9 mouse cellular contexts compared by ENCODE assay signal in genomic region chr5:139724336-139725116, GRCm38 (mm10). TPM values are rescaled to one million over a fixed set of nuclear protein-coding genes. Genes with fewer than 3 reads are reported as not detected.
DNase-seq lines count a peak whose midpoint lies in the region; ATAC-seq lines count a peak whose summit lies in the region.
"Had no signal": no experiment of that assay in that cellular context is flagged by ENCODE, and none has a peak within 500 bp of the region (broad histone marks: within the 10 kb centered on the region; RNA-seq: fewer than 3 reads in every experiment).

No protein-coding gene starts in this region.

- H3K36me3 ChIP-seq in midbrain, embryonic 11.5 days (ENCODE audit: control insufficient read depth, insufficient read depth, low read length), result no peaks in the 10 kb centered on the region
- H3K36me3 ChIP-seq in midbrain, embryonic 15.5 days (replicated peaks), result no peaks in the 10 kb centered on the region
- H3K36me3 ChIP-seq: stomach, embryonic 15.5 days had no signal

- H3K27ac ChIP-seq in midbrain, embryonic 11.5 days (ENCODE audit: low read depth, low read length), result no peak overlapping the region
- H3K27ac ChIP-seq in midbrain, embryonic 15.5 days, result no peak overlapping the region
- H3K27ac ChIP-seq: stomach, embryonic 15.5 days had no signal

- H3K4me1 ChIP-seq in midbrain, embryonic 11.5 days (ENCODE audit: control insufficient read depth, insufficient read depth, low read length), result peaks cover 5% of the 10 kb centered on the region; the same call in 1 of the 2 replicates
- H3K4me1 ChIP-seq in midbrain, embryonic 15.5 days, result 0 out of 2 replicates have a peak, but pooled peaks cover 4% of the 10 kb centered on the region

- ATAC-seq in midbrain, embryonic 11.5 days (ENCODE audit: low FRiP score), result no peak
- no peak for ATAC-seq in midbrain, embryonic 15.5 days (replicated peaks)

- peak; percentile 17 for DNase-seq in gastrocnemius, adult 18-20 months (ENCODE audit: low spot score)
- DNase-seq in gastrocnemius, postnatal 4 days (ENCODE audit: low spot score in 2 of 2), result no peak
- no peak for DNase-seq in midbrain, embryonic 11.5 days (ENCODE audit: low spot score, missing footprints)
- peak; percentile 66 for DNase-seq in kidney, postnatal 14 days
- peak; percentile 54 for DNase-seq in yolk sac, embryonic 10.5 days (ENCODE audit: low spot score)
- DNase-seq in spleen, adult 12 weeks (ENCODE audit: low spot score), result no peak
- DNase-seq in B cell, adult 2 months, result no peak

- no peak overlapping the region for H3K4me2 ChIP-seq in midbrain, embryonic 11.5 days
- H3K4me2 ChIP-seq in midbrain, embryonic 15.5 days, result no peak overlapping the region
- H3K4me2 ChIP-seq: stomach, embryonic 15.5 days had no signal

- H3K9me3 ChIP-seq in midbrain, embryonic 11.5 days (ENCODE audit: control insufficient read depth, low read length), result no peaks in the 10 kb centered on the region
- H3K9me3 ChIP-seq in midbrain, embryonic 15.5 days, result no peaks in the 10 kb centered on the region
- H3K9me3 ChIP-seq: stomach, embryonic 15.5 days had no signal

- no peak overlapping the region for H3K4me3 ChIP-seq in midbrain, embryonic 11.5 days (ENCODE audit: low read depth, low read length)
- no peak overlapping the region for H3K4me3 ChIP-seq in midbrain, embryonic 15.5 days
- H3K4me3 ChIP-seq: stomach, embryonic 15.5 days had no signal

- 59% methylated on average over 10 of the region's 10 CpGs for WGBS in midbrain, embryonic 11.5 days
- WGBS in midbrain, embryonic 15.5 days, result 62% methylated on average over 10 of the region's 10 CpGs

- 0 out of 2 replicates have a peak overlapping the region, but pooled peaks have one; percentile 7 for H3K9ac ChIP-seq in midbrain, embryonic 11.5 days (ENCODE audit: low read length)
- H3K9ac ChIP-seq in midbrain, embryonic 15.5 days, result no peak overlapping the region
- H3K9ac ChIP-seq: stomach, embryonic 15.5 days had no signal

- H3K27me3 ChIP-seq in midbrain, embryonic 11.5 days (ENCODE audit: control insufficient read depth, insufficient read depth, low read length), result no peaks in the 10 kb centered on the region
- H3K27me3 ChIP-seq in midbrain, embryonic 15.5 days (replicated peaks), result no peaks in the 10 kb centered on the region
- H3K27me3 ChIP-seq: stomach, embryonic 15.5 days had no signal

RNA-seq across cellular contexts. Expression of gene Micall2, which starts 11.6 kb away (rescaled TPM):
- total RNA-seq in gastrocnemius, adult 18-20 months (2021), result under 1 TPM; 0.30 to 0.57 TPM
- total RNA-seq in gastrocnemius, postnatal 4 days (2021), result 1 to 10 TPM; 5.5 to 6.1 TPM
- 4.3 and 4.9 TPM in 2 replicates for polyA plus RNA-seq in midbrain, embryonic 11.5 days (2014; fragmentation: Nextera tagmentation; extraction: Ambion mirVana)
- polyA plus RNA-seq in midbrain, embryonic 15.5 days (2015; fragmentation: Nextera tagmentation; extraction: Ambion mirVana), result 12.2 and 14.0 TPM in 2 replicates

RNA-seq across cellular contexts. Expression of gene Ints1, which starts 50.9 kb away (rescaled TPM):
- total RNA-seq in gastrocnemius, adult 18-20 months (2021), result 10 to 100 TPM; 31.5 to 37.6 TPM
- 10 to 100 TPM; 43.6 to 58.4 TPM for total RNA-seq in gastrocnemius, postnatal 4 days (2021)
- 23.8 and 26.3 TPM in 2 replicates for polyA plus RNA-seq in midbrain, embryonic 11.5 days (2014; fragmentation: Nextera tagmentation; extraction: Ambion mirVana)
- 32.8 and 34.3 TPM in 2 replicates for polyA plus RNA-seq in midbrain, embryonic 15.5 days (2015; fragmentation: Nextera tagmentation; extraction: Ambion mirVana)

Comparison
In these comparisons a context has a peak if more than half of its experiments do, and no peak if none do; other contexts are left out.
1. DNase-seq: peak in gastrocnemius, adult 18-20 months (single experiment), kidney, postnatal 14 days (single experiment) and yolk sac, embryonic 10.5 days (single experiment); none in gastrocnemius, postnatal 4 days (0 of 2), midbrain, embryonic 11.5 days (single experiment), spleen, adult 12 weeks (single experiment) and B cell, adult 2 months (0 of 2).
2. RNA of gene Micall2, which starts 11.6 kb away (total RNA-seq): 5.5 to 6.1 TPM in gastrocnemius, postnatal 4 days; 0.30 to 0.57 TPM in gastrocnemius, adult 18-20 months; every median in the first group is over 4 times any median in the second.